9 mouse cellular contexts compared by ENCODE assay signal in the genomic region with DNA sequence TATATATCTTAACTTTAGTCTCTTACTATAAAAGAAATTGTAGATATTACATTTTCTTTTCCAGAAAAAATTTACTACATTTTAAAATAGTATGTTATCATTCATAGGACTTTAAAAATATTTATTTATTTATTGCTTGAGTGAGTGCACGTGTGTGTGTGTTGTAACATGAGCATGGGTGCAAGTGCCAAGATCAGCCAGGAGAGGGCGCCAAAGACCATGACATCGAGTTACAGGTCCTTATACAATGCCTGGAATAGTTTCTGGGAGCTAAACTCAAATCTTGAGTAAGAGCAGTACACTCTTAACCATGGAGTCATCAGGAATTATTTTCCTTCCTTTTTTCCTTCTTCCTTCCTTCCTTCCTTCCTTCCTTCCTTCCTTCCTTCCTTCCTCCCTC.
DNase-seq lines count a peak whose midpoint lies in the region; ATAC-seq and TF ChIP-seq lines count a peak whose summit lies in the region.
"Had no signal": no experiment of that assay in that cellular context is flagged by ENCODE, and none has a peak within 500 bp of the region (broad histone marks: within the 10 kb centered on the region; RNA-seq: fewer than 3 reads in every experiment).

No protein-coding gene starts in this region.

- H3K4me2 ChIP-seq in kidney, postnatal 0 days (ENCODE audit: low read length), result no peak overlapping the region
- no peak overlapping the region for H3K4me2 ChIP-seq in heart, embryonic 11.5 days

- no peaks in the 10 kb centered on the region for H3K9me3 ChIP-seq in kidney, postnatal 0 days (replicated peaks; ENCODE audit: low read length)
- no peaks in the 10 kb centered on the region for H3K9me3 ChIP-seq in heart, embryonic 11.5 days (replicated peaks; ENCODE audit: control insufficient read depth, low read length)
- H3K9me3 ChIP-seq: megakaryocyte, embryonic 14.5 days had no signal

- no peak overlapping the region for H3K27ac ChIP-seq in kidney, postnatal 0 days
- no peak overlapping the region for H3K27ac ChIP-seq in heart, embryonic 11.5 days (ENCODE audit: low read depth, low read length)

- no peak for ATAC-seq in kidney, postnatal 0 days (replicated peaks; ENCODE audit: low FRiP score, low read depth)
- no peak for ATAC-seq in heart, embryonic 11.5 days (replicated peaks; ENCODE audit: insufficient number of reproducible peaks, low FRiP score, low TSS enrichment)

- no peak overlapping the region for H3K4me3 ChIP-seq in kidney, postnatal 0 days (replicated peaks; ENCODE audit: low read depth, low read length)
- no peak overlapping the region for H3K4me3 ChIP-seq in heart, embryonic 11.5 days (ENCODE audit: low read depth, low read length)
- H3K4me3 ChIP-seq: megakaryocyte, embryonic 14.5 days had no signal

- no peaks in the 10 kb centered on the region for H3K4me1 ChIP-seq in kidney, postnatal 0 days (replicated peaks; ENCODE audit: insufficient read depth, low read length)
- no peaks in the 10 kb centered on the region for H3K4me1 ChIP-seq in heart, embryonic 11.5 days (ENCODE audit: control insufficient read depth, insufficient read depth, low read length)
- H3K4me1 ChIP-seq: megakaryocyte, embryonic 14.5 days had no signal

- DNase-seq in gastrocnemius, postnatal 10 days, result peak; percentile 11
- no peak for DNase-seq in gastrocnemius, adult 8-10 months (ENCODE audit: low spot score in 2 of 2)
- peak; percentile 18 for DNase-seq in ovary, postnatal 14 days (ENCODE audit: low spot score)
- DNase-seq in ovary, adult 18-20 months (ENCODE audit: low spot score), result no peak
- DNase-seq in c-Kit-positive CD71-negative TER-119-negative erythroid progenitor cells, embryonic 14.5 days (ENCODE audit: low read depth), result peak; percentile 2
- DNase-seq in kidney, postnatal 0 days (ENCODE audit: low spot score), result peak; percentile 3
- no peak for DNase-seq in thymus, postnatal 10 days (ENCODE audit: low spot score in 2 of 2)

- no peak overlapping the region for H3K9ac ChIP-seq in kidney, postnatal 0 days (ENCODE audit: low read depth, low read length)
- H3K9ac ChIP-seq in heart, embryonic 11.5 days (ENCODE audit: low read depth, low read length), result no peak overlapping the region

- WGBS in kidney, postnatal 0 days, result 21% methylated on average over 3 of the region's 3 CpGs
- WGBS in heart, embryonic 11.5 days (ENCODE audit: insufficient replicate concordance), result 16% methylated on average over 3 of the region's 3 CpGs

- no peaks in the 10 kb centered on the region for H3K27me3 ChIP-seq in kidney, postnatal 0 days (ENCODE audit: insufficient read depth, low read length)
- H3K27me3 ChIP-seq in heart, embryonic 11.5 days (ENCODE audit: control insufficient read depth, insufficient read depth, low read length), result no peaks in the 10 kb centered on the region
- H3K27me3 ChIP-seq: megakaryocyte, embryonic 14.5 days had no signal

- H3K36me3 ChIP-seq in kidney, postnatal 0 days (ENCODE audit: insufficient read depth, low read length), result no peaks in the 10 kb centered on the region
- no peaks in the 10 kb centered on the region for H3K36me3 ChIP-seq in heart, embryonic 11.5 days (ENCODE audit: control insufficient read depth, insufficient read depth, low read length)

- TF ChIP-seq CTCF in kidney, postnatal 0 days (IDR thresholded peaks at IDR 0.05; ENCODE audit: low read depth), result peak; percentile 60

Comparison
In these comparisons a context has a peak if more than half of its experiments do, and no peak if none do; other contexts are left out.
1. DNase-seq: peak in gastrocnemius, postnatal 10 days (single experiment), ovary, postnatal 14 days (single experiment), c-Kit-positive CD71-negative TER-119-negative erythroid progenitor cells, embryonic 14.5 days (single experiment) and kidney, postnatal 0 days (single experiment); none in gastrocnemius, adult 8-10 months (0 of 2), ovary, adult 18-20 months (single experiment) and thymus, postnatal 10 days (0 of 2).